Mouse (Mus musculus) ES-Bruce4 (cell line): ENCODE measurements around the gene Tnfrsf17. TPM values are rescaled to one million over a fixed set of nuclear protein-coding genes. Genes with fewer than 3 reads are reported as not detected.

Source experiments
- H3K27ac ChIP-seq: 2 replicates; pipeline ENCODE4 v1.5.1; 2012; ENCODE audit warnings: low read length, inconsistent platforms; ENCODE audit not compliant: insufficient read depth
- H3K27me3 ChIP-seq: 2 replicates; pipeline ENCODE4 v1.6.1; 2012; ENCODE audit warnings: mild to moderate bottlenecking, low read length, inconsistent platforms; ENCODE audit not compliant: control insufficient read depth, poor library complexity, insufficient read depth, severe bottlenecking
- H3K36me3 ChIP-seq: 2 replicates; pipeline ENCODE4 v1.6.1; 2012; ENCODE audit warnings: inconsistent platforms, mild to moderate bottlenecking, low read length, moderate library complexity; ENCODE audit not compliant: control insufficient read depth, poor library complexity, insufficient read depth, severe bottlenecking
- H3K4me1 ChIP-seq: one replicate; pipeline ENCODE4 v1.8.1; 2011; ENCODE audit warnings: low read length; ENCODE audit not compliant: control insufficient read depth, insufficient read depth
- H3K4me3 ChIP-seq: 2 replicates; pipeline ENCODE4 v1.5.1; 2011; ENCODE audit warnings: low read depth, mild to moderate bottlenecking, low read length
- H3K9ac ChIP-seq: 2 replicates; pipeline ENCODE4 v1.6.1; 2012; ENCODE audit warnings: low read depth, mild to moderate bottlenecking, inconsistent platforms; ENCODE audit not compliant: poor library complexity, severe bottlenecking
- H3K9me3 ChIP-seq: replicated peaks from 2 replicates; pipeline ENCODE4 v1.6.1; 2012; ENCODE audit warnings: mild to moderate bottlenecking, low read length, inconsistent platforms; ENCODE audit not compliant: control insufficient read depth, poor library complexity, insufficient read depth, severe bottlenecking
- CTCF ChIP-seq: IDR thresholded peaks from one replicate; pipeline ENCODE4 v1.8.1; 2011; ENCODE audit warnings: low read depth, low read length
- EP300 ChIP-seq: IDR thresholded peaks from 2 replicates; pipeline ENCODE4 v1.6.1; 2011; ENCODE audit warnings: low read depth, low read length; ENCODE audit not compliant: insufficient read depth
- POLR2A ChIP-seq: IDR thresholded peaks from one replicate; pipeline ENCODE4 v1.8.1; 2011; ENCODE audit warnings: low read length; ENCODE audit not compliant: insufficient read depth
- polyA plus RNA-seq: library from polyadenylated mRNA; stranded (reverse); fragments of >200 nt; gene quantifications from 2 replicates; pipeline ENCODE4 v1.2.4, GENCODE M21; 2011; ENCODE audit warnings: low read depth; ENCODE audit not compliant: missing spikeins, insufficient read depth, insufficient read length

Gene Tnfrsf17
- polyA plus RNA-seq, 1 experiment: not detected

- TF ChIP-seq CTCF (no peak), POLR2A (no peak), EP300 (no peak)
- peak overlapping the region; percentile 46 for H3K9ac ChIP-seq
Observed at GRCm38 (mm10) chr16:11323324-11324051, 9.9 kb downstream of the Tnfrsf17 start.

GRCm38 (mm10) chr16:11330081-11330800, 16.6 kb downstream of the Tnfrsf17 start:
- H3K4me3 ChIP-seq: no peak overlapping the region
- no peak overlapping the region for H3K27ac ChIP-seq
- TF ChIP-seq EP300: no peak
- no peak for TF ChIP-seq POLR2A
- no peak for TF ChIP-seq CTCF
- no peaks in the 10 kb centered on the region for H3K9me3 ChIP-seq
- H3K9ac ChIP-seq: no peak overlapping the region
- H3K4me1 ChIP-seq: no peaks in the 10 kb centered on the region
- no peaks in the 10 kb centered on the region for H3K36me3 ChIP-seq
- no peaks in the 10 kb centered on the region for H3K27me3 ChIP-seq

More at GRCm38 (mm10) chr16:11323324-11324051, 9.9 kb downstream of the Tnfrsf17 start:
- peak overlapping the region; percentile 79 for H3K4me3 ChIP-seq
- H3K9me3 ChIP-seq: no peaks in the 10 kb centered on the region
- H3K36me3 ChIP-seq: no peaks in the 10 kb centered on the region
- H3K4me1 ChIP-seq: no peaks in the 10 kb centered on the region
- H3K27me3 ChIP-seq: no peaks in the 10 kb centered on the region
- H3K27ac ChIP-seq: no peak overlapping the region

DNA sequence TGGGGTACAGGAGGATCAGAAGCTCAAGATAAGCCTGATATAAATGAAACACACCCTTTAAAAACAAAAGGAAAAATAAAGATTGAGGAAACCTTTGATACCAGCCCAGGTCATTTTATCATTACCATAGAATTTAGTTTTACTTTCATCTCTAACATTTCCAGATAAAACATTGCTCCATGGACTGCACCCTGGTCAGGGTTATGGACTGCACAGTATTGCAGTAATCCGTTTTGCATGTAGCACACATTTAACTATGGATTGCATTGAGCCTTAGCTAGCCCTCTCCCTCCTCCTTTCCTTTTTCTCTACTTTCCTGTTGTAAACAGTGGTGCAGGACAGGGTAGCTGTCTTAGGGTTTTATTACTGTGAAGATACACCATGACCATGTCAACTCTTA, 17.4 kb downstream of the Tnfrsf17 start:
- H3K27ac ChIP-seq: no peak overlapping the region
- no peaks in the 10 kb centered on the region for H3K9me3 ChIP-seq
- no peaks in the 10 kb centered on the region for H3K4me1 ChIP-seq
- H3K4me3 ChIP-seq: no peak overlapping the region
- H3K9ac ChIP-seq: no peak overlapping the region
- TF ChIP-seq POLR2A: no peak
- TF ChIP-seq EP300: no peak
- no peak for TF ChIP-seq CTCF
- H3K27me3 ChIP-seq: no peaks in the 10 kb centered on the region
- no peaks in the 10 kb centered on the region for H3K36me3 ChIP-seq

DNA sequence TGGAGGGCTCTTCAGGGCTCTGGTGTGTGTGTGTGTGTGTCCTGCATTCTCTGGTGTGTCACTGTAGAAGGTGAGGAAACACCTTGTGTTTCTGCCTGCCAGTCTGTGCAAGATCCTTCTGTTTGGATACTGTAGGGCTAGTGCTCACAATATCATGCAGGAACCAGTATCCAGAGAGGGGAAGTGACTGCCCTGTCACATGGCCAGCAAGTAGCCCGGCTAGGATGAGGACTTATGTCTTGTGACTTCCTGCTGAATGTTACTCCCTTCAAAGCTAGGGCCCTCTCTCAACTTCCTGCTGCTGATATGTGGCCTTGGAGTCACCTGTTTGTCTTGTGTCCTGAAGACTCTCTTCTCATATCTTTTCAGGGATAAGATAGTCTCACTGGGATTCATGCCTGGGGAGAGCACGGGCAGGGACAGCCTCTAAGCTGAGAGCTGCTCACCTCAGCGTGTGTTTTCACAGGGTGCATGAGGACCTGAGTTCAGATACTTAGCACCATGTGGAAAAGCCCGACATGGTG, 29.7 kb downstream of the Tnfrsf17 start:
- Histone ChIP-seq H3K4me1 (peaks cover 2% of the 10 kb centered on the region), H3K27ac (no peak overlapping the region), H3K27me3 (no peaks in the 10 kb centered on the region), H3K4me3 (no peak overlapping the region), H3K9ac (no peak overlapping the region), H3K36me3 (no peaks in the 10 kb centered on the region), H3K9me3 (no peaks in the 10 kb centered on the region)
- no peak for TF ChIP-seq CTCF

DNA sequence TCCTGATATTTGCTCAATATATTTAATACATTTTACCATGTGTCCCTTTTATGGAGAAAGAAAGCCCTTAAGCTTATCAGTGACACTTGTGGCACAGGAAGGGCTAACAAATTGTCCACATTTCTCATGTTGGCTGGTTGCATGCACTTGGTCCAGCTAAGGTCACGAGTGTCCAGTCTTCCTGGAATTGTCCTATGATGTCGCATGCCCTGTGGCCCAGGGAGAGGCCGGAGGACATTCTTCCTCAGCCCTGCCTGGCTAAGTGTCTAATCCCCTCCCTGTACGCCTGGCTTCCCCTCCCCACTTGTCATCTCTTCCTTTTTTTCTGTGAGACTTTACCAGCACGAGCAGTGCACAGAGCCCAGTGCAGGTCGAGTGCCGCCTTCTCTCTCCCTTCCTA, 38.3 kb downstream of the Tnfrsf17 start:
- Histone ChIP-seq H3K27me3 (no peaks in the 10 kb centered on the region), H3K9me3 (no peaks in the 10 kb centered on the region), H3K4me1 (no peaks in the 10 kb centered on the region), H3K9ac (no peak overlapping the region), H3K36me3 (no peaks in the 10 kb centered on the region), H3K27ac (no peak overlapping the region), H3K4me3 (no peak overlapping the region)
- TF ChIP-seq CTCF (no peak), EP300 (no peak), POLR2A (no peak)

- H3K27ac ChIP-seq: peak overlapping the region; percentile 91
- no peak for TF ChIP-seq EP300
- no peak for TF ChIP-seq POLR2A
- no peak for TF ChIP-seq CTCF
- H3K4me3 ChIP-seq: no peak overlapping the region
- H3K9me3 ChIP-seq: no peaks in the 10 kb centered on the region
- H3K9ac ChIP-seq: 0 out of 2 replicates have a peak overlapping the region, but pooled peaks have one; percentile 29
- no peaks in the 10 kb centered on the region for H3K27me3 ChIP-seq
- H3K4me1 ChIP-seq: peaks cover 13% of the 10 kb centered on the region
- no peaks in the 10 kb centered on the region for H3K36me3 ChIP-seq
Observed at GRCm38 (mm10) chr16:11359173-11359572, 45.6 kb downstream of the Tnfrsf17 start.
